Mouse (Mus musculus) olfactory bulb, adult 2 months (tissue): Measurements from ENCODE around the gene Dgke. TPM values are rescaled to one million over a fixed set of nuclear protein-coding genes. Genes with fewer than 3 reads are reported as not detected.
A peak's percentile ranks its signal among the peaks of the same experiment; 100 is the strongest.
"Not testable (repeated sequence)": the region's sequence is repeated elsewhere in the genome, so short reads cannot be mapped to it uniquely, and the experiment has no call there.

ENCODE experiments used
- H3K27ac ChIP-seq: fragments of 200-500 bp; 2 replicates; pipeline ENCODE4 v1.5.1; 2012; ENCODE audit warnings: low read depth, low read length; ENCODE audit not compliant: insufficient read depth
- H3K4me1 ChIP-seq: fragments of 200-500 bp; 2 replicates; pipeline ENCODE4 v1.6.1; 2012; ENCODE audit warnings: low read length; ENCODE audit not compliant: control insufficient read depth, insufficient read depth
- H3K4me3 ChIP-seq: fragments of 200-500 bp; 2 replicates; pipeline ENCODE4 v1.5.1; 2012; ENCODE audit warnings: mild to moderate bottlenecking, low read depth, low read length, moderate library complexity; ENCODE audit not compliant: insufficient read depth
- CTCF ChIP-seq: fragments of 200-500 bp; IDR thresholded peaks from 2 replicates; pipeline ENCODE4 v1.5.1; 2012; ENCODE audit warnings: low read depth, mild to moderate bottlenecking, low read length, moderate library complexity; ENCODE audit not compliant: insufficient read depth
- POLR2A ChIP-seq: fragments of 200-500 bp; IDR thresholded peaks from 2 replicates; pipeline ENCODE4 v1.6.1; 2012; ENCODE audit warnings: mild to moderate bottlenecking, low read depth, low read length, moderate library complexity; ENCODE audit not compliant: insufficient read depth
- WGBS: fragments of 180-500 bp; shearing (Covaris S2); methylation state at CpG from one replicate; pipeline ENCODE4 v1.1.7; 2018; 5-methylcytosine and 5-hydroxymethylcytosine counted together
- polyA plus RNA-seq: library from polyadenylated mRNA; stranded (reverse); fragments of >200 nt; gene quantifications from 2 replicates; pipeline ENCODE4 v1.2.4, GENCODE M21; 2012; ENCODE audit warnings: low replicate concordance; ENCODE audit not compliant: missing spikeins, insufficient read depth, insufficient read length

Gene Dgke
- polyA plus RNA-seq, 1 experiment: 99.2 TPM

GRCm38 (mm10) chr11:89003078-89003477, 63.6 kb downstream of the Dgke start:
- no peak for TF ChIP-seq POLR2A
- TF ChIP-seq CTCF: no peak
- no peak overlapping the region for H3K4me3 ChIP-seq
- no peak overlapping the region for H3K27ac ChIP-seq
- H3K4me1 ChIP-seq: no peaks in the 10 kb centered on the region; the same call in 1 of the 2 replicates
- 70% methylated on average over 6 of the region's 6 CpGs for WGBS

- H3K4me3 ChIP-seq: no peak overlapping the region
- no peak for TF ChIP-seq CTCF
- H3K27ac ChIP-seq: no peak overlapping the region
- 72% methylated on average over 5 of the region's 5 CpGs for WGBS
- no peaks in the 10 kb centered on the region; the same call in 1 of the 2 replicates for H3K4me1 ChIP-seq
Measured at GRCm38 (mm10) chr11:89002621-89003020, 64.0 kb downstream of the Dgke start.

GRCm38 (mm10) chr11:89002068-89002467, 64.6 kb downstream of the Dgke start:
- no peaks in the 10 kb centered on the region; the same call in 1 of the 2 replicates for H3K4me1 ChIP-seq
- no peak overlapping the region for H3K4me3 ChIP-seq
- no peak overlapping the region for H3K27ac ChIP-seq
- TF ChIP-seq POLR2A (no peak), CTCF (no peak)
- WGBS: 92% methylated on average over 5 of the region's 5 CpGs

- Histone ChIP-seq H3K27ac (no peak overlapping the region), H3K4me3 (no peak overlapping the region), H3K4me1 (no peaks in the 10 kb centered on the region; the same call in 1 of the 2 replicates)
- 90% methylated on average over 7 of the region's 7 CpGs for WGBS
- TF ChIP-seq CTCF (no peak), POLR2A (no peak)
Measured at GRCm38 (mm10) chr11:89001569-89001968, 65.1 kb downstream of the Dgke start.

- Histone ChIP-seq H3K4me1 (no peaks in the 10 kb centered on the region; the same call in 1 of the 2 replicates), H3K4me3 (0 out of 2 replicates have a peak overlapping the region, but pooled peaks have one; percentile 42)
- TF ChIP-seq POLR2A: no peak
- no peak for TF ChIP-seq CTCF
Measured at GRCm38 (mm10) chr11:89000527-89000819, 66.2 kb downstream of the Dgke start.

GRCm38 (mm10) chr11:88999723-89000526, 66.7 kb downstream of the Dgke start:
- TF ChIP-seq POLR2A (no peak), CTCF (no peak)
- no peak overlapping the region for H3K27ac ChIP-seq
- 44% methylated on average over 33 of the region's 33 CpGs for WGBS

More at GRCm38 (mm10) chr11:89000527-89000819, 66.2 kb downstream of the Dgke start:
- H3K27ac ChIP-seq: no peak overlapping the region

GRCm38 (mm10) chr11:88998974-88999722, 67.5 kb downstream of the Dgke start, which contains the start of gene Trim25:
Gene Trim25, plus strand, starts transcription at chr11:88999376.
- WGBS: 5% methylated on average over 48 of the region's 48 CpGs
- no peak within 1 kb of the TSS for H3K27ac ChIP-seq
- peak within 1 kb of the TSS; percentile 42 for H3K4me3 ChIP-seq
- TF ChIP-seq CTCF: no peak
- TF ChIP-seq POLR2A: no peak
- no peaks in the 10 kb centered on the region; the same call in 1 of the 2 replicates for H3K4me1 ChIP-seq

More at GRCm38 (mm10) chr11:88999723-89000526, 66.7 kb downstream of the Dgke start:
- H3K4me3 ChIP-seq: peak overlapping the region; percentile 42
- no peaks in the 10 kb centered on the region; the same call in 1 of the 2 replicates for H3K4me1 ChIP-seq

- TF ChIP-seq POLR2A: no peak
- TF ChIP-seq CTCF: no peak
- Histone ChIP-seq H3K27ac (no peak overlapping the region), H3K4me1 (no peaks in the 10 kb centered on the region; the same call in 1 of the 2 replicates), H3K4me3 (no peak overlapping the region)
- 32% methylated on average over 3 of the region's 3 CpGs for WGBS
Measured at GRCm38 (mm10) chr11:88998406-88998805, 68.2 kb downstream of the Dgke start.

- H3K4me3 ChIP-seq, H3K27ac ChIP-seq, H3K4me1 ChIP-seq: not testable (repeated sequence)
- 87% methylated on average over 5 of the region's 5 CpGs for WGBS
Measured at GRCm38 (mm10) chr11:88997343-88997742, 69.3 kb downstream of the Dgke start.
